Mouse (Mus musculus) CD8-positive naive resting alpha-beta T cell, adult 2 months (primary cell): ENCODE measurements around the gene Mccc2.
A peak's percentile ranks its signal among the peaks of the same experiment; 100 is the strongest.

ENCODE experiments used
- DNase-seq, 2 experiments: peaks; one replicate each; pipeline ENCODE4 v3.0.0; 2022; ENCODE audit warnings: low read depth in 2 of 2, low spot score in 2 of 2

Mccc2 gene

GRCm38 (mm10) chr13:99940601-99941000 is 74.8 kb downstream of the Mccc2 start:
- DNase-seq = no peak

GRCm38 (mm10) chr13:99939320-99939671 is 76.1 kb downstream of the Mccc2 start:
- no peak for DNase-seq

GRCm38 (mm10) chr13:99938606-99939319 is 76.7 kb downstream of the Mccc2 start:
- no peak for DNase-seq

GRCm38 (mm10) chr13:99937741-99938140 is 77.7 kb downstream of the Mccc2 start:
- no peak for DNase-seq

GRCm38 (mm10) chr13:99932406-99932805 is 83.0 kb downstream of the Mccc2 start:
- peak in 1 of 2 experiments; percentile 12 for DNase-seq

- no peak for DNase-seq
These were observed 83.9 kb downstream of the Mccc2 start for GRCm38 (mm10) chr13:99931502-99931901.

- DNase-seq = no peak
These were observed 89.2 kb downstream of the Mccc2 start for GRCm38 (mm10) chr13:99926249-99926648.

- no peak for DNase-seq
These were observed 99.8 kb downstream of the Mccc2 start for GRCm38 (mm10) chr13:99915632-99916031.

- DNase-seq = no peak
These were observed 114.5 kb downstream of the Mccc2 start, which contains the start of gene Cartpt for GRCm38 (mm10) chr13:99900965-99901364. TSS of gene Cartpt (minus strand) at chr13:99901091.

- DNase-seq = no peak
These were observed 114.9 kb downstream of the Mccc2 start for GRCm38 (mm10) chr13:99900557-99900892.

- no peak for DNase-seq
These were observed 115.5 kb downstream of the Mccc2 start for GRCm38 (mm10) chr13:99899670-99900556.

GRCm38 (mm10) chr13:99898816-99899215 is 116.6 kb downstream of the Mccc2 start:
- no peak for DNase-seq
